17 mouse cellular contexts compared by ENCODE assay signal in the genomic region with DNA sequence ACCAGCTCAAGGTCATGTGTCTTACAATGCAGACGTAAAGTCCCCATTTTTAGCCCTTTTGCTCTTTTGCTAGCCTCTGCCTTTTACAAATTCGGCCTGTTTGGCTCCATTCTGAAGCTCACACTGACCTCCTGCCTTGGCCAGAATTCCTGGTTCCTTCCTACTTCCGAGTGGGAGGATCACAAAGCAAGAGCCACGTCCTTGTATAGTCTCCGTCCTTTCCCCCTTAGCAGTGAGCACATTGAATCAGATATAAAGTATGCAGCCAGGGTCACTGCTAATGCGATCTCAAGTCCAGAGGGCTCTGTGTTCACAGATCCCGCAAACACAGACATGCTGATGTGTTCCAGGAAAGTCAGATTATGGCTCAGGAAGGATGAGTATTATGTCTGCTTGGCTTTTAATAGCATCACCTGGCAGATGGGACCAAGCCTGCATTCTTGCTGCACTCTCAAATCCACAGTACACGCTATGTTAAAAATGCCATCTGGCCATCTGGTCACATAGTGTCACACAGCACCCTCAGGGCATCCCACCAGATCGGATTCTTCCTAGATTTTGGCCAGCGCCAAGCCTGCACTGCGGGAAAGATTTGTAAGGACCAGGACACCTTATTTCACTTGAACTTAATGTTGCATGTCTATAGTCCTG.
DNase-seq lines count a peak whose midpoint lies in the region; ATAC-seq and TF ChIP-seq lines count a peak whose summit lies in the region.
"Had no signal": no experiment of that assay in that cellular context is flagged by ENCODE, and none has a peak within 500 bp of the region (broad histone marks: within the 10 kb centered on the region; RNA-seq: fewer than 3 reads in every experiment).

No protein-coding gene starts in this region.

- H3K36me3 ChIP-seq in neural tube, embryonic 14.5 days (ENCODE audit: control insufficient read depth, insufficient read depth, low read length): no peaks in the 10 kb centered on the region
- H3K36me3 ChIP-seq: embryonic facial prominence, embryonic 10.5 days; stomach, embryonic 15.5 days had no signal

- no peaks in the 10 kb centered on the region for H3K9me3 ChIP-seq in neural tube, embryonic 14.5 days (ENCODE audit: control insufficient read depth, low read length)
- H3K9me3 ChIP-seq: embryonic facial prominence, embryonic 10.5 days; stomach, embryonic 15.5 days had no signal

- H3K4me2 ChIP-seq in neural tube, embryonic 14.5 days (ENCODE audit: low read depth, low read length): no peak overlapping the region
- H3K4me2 ChIP-seq: heart, embryonic 11.5 days; stomach, embryonic 15.5 days had no signal

- peak; percentile 34; the same call in 1 of the 2 replicates for ATAC-seq in neural tube, embryonic 14.5 days (ENCODE audit: low read depth)
- ATAC-seq: inflammation-experienced regulatory T-cells, adult 6 months; liver, postnatal 0 days; Patski had no signal

- 63% methylated on average over 11 of the region's 11 CpGs for whole genome bisulfite sequencing in neural tube, embryonic 14.5 days
- 70% methylated on average over 11 of the region's 11 CpGs for WGBS in lung, adult 2 months

- no peak for TF ChIP-seq CTCF in lung, adult 2 months (IDR thresholded peaks at IDR 0.05; ENCODE audit: insufficient read depth, low read length)

- peak; percentile 23 for DNase-seq in adrenal gland, adult 2 months
- no peak for DNase-seq in adrenal gland, adult 8-10 months
- peak; percentile 61 for DNase-seq in left cerebral cortex, postnatal 4 days
- DNase-seq in left cerebral cortex, postnatal 25 days (ENCODE audit: low spot score in 2 of 2): no peak
- DNase-seq in cerebellum, adult 8-10 months: peak; percentile 85
- no peak for DNase-seq in kidney, postnatal 25 days
- DNase-seq in lung, adult 2 months: no peak
- DNase-seq: liver, postnatal 0 days; thymus, postnatal 14 days had no signal

- no peak overlapping the region for H3K4me3 ChIP-seq in neural tube, embryonic 14.5 days (ENCODE audit: low read depth, low read length)
- H3K4me3 ChIP-seq in lung, adult 2 months (replicated peaks; ENCODE audit: extremely low read depth, low read depth, low read length): no peak overlapping the region
- H3K4me3 ChIP-seq: embryonic facial prominence, embryonic 10.5 days; left cerebral cortex, adult 2 months; stomach, embryonic 15.5 days had no signal

- intact Hi-C loops in left cerebral cortex, postnatal 4 days (cut with DNase I): no loop called here
- intact Hi-C loops in left cerebral cortex, postnatal 25 days (cut with DNase I): no loop called here

- TF ChIP-seq POLR2A in lung, adult 2 months (IDR thresholded peaks at IDR 0.05; ENCODE audit: borderline replicate concordance, extremely low read depth, low read depth, low read length): no peak

- no peaks in the 10 kb centered on the region for H3K27me3 ChIP-seq in neural tube, embryonic 14.5 days (ENCODE audit: control insufficient read depth, insufficient read depth, low read length)
- H3K27me3 ChIP-seq: CH12.LX; Patski; stomach, embryonic 15.5 days had no signal

- no peak overlapping the region for H3K9ac ChIP-seq in neural tube, embryonic 14.5 days (replicated peaks; ENCODE audit: low read depth, low read length)
- H3K9ac ChIP-seq: liver, postnatal 0 days; stomach, embryonic 15.5 days had no signal

- H3K4me1 ChIP-seq in neural tube, embryonic 14.5 days (ENCODE audit: control insufficient read depth, insufficient read depth, low read length): 0 out of 2 replicates have a peak, but pooled peaks cover 4% of the 10 kb centered on the region
- H3K4me1 ChIP-seq in lung, adult 2 months (ENCODE audit: control insufficient read depth, insufficient read depth, low read length): no peaks in the 10 kb centered on the region
- H3K4me1 ChIP-seq: embryonic facial prominence, embryonic 10.5 days; stomach, embryonic 15.5 days had no signal

- H3K27ac ChIP-seq in neural tube, embryonic 14.5 days (ENCODE audit: low read depth, low read length): no peak overlapping the region
- H3K27ac ChIP-seq: embryonic facial prominence, embryonic 10.5 days; left cerebral cortex, adult 2 months; stomach, embryonic 15.5 days had no signal

Comparison
In these comparisons a context has a peak if more than half of its experiments do, and no peak if none do; other contexts are left out.
1. DNase-seq: peak in adrenal gland, adult 2 months (single experiment), left cerebral cortex, postnatal 4 days (single experiment) and cerebellum, adult 8-10 months (single experiment); none in adrenal gland, adult 8-10 months (single experiment), left cerebral cortex, postnatal 25 days (0 of 2), kidney, postnatal 25 days (0 of 2) and lung, adult 2 months (single experiment).